Mouse (Mus musculus) spleen, adult 2 months (tissue): ENCODE measurements around the gene Taf6l.

Source experiments
- CTCF ChIP-seq: fragments of 200-500 bp; IDR thresholded peaks from 2 replicates; pipeline ENCODE4 v1.5.1; 2011; ENCODE audit warnings: mild to moderate bottlenecking, inconsistent platforms; ENCODE audit not compliant: insufficient read depth, insufficient read length, insufficient replicate concordance; ENCODE audit errors: extremely low read depth
- POLR2A ChIP-seq: fragments of 200-500 bp; IDR thresholded peaks from 2 replicates; pipeline ENCODE4 v1.6.1; 2011; ENCODE audit warnings: low read depth, low read length, inconsistent platforms

GRCm38 (mm10) chr19:8819596-8820423 is 33.6 kb upstream of the Taf6l start, which contains the start of gene Hnrnpul2:
- TF ChIP-seq CTCF, result no peak
- TF ChIP-seq POLR2A, result peak; percentile 94
